Mouse (Mus musculus) testis, adult 2 months (tissue): ENCODE measurements around the gene Cacna1c.

Experiments
- CTCF ChIP-seq: fragments of 200-500 bp; IDR thresholded peaks from 2 replicates; pipeline ENCODE4 v1.5.1; 2012; ENCODE audit warnings: low read depth, mild to moderate bottlenecking, inconsistent platforms, low read length, moderate library complexity; ENCODE audit not compliant: control insufficient read depth, insufficient read depth, insufficient replicate concordance
- POLR2A ChIP-seq: fragments of 200-500 bp; IDR thresholded peaks from 2 replicates; pipeline ENCODE4 v1.6.1; 2012; ENCODE audit warnings: low read depth, mild to moderate bottlenecking, inconsistent platforms, low read length, moderate library complexity; ENCODE audit not compliant: control insufficient read depth

- TF ChIP-seq CTCF (no peak), POLR2A (no peak)
Observed at GRCm38 (mm10) chr6:119204915-119205314, 8.7 kb upstream of the Cacna1c start.
